Mouse (Mus musculus): Measurements from ENCODE around the gene Srgap2. TPM values are rescaled to one million over a fixed set of nuclear protein-coding genes. Genes with fewer than 3 reads are reported as not detected.
"Not testable (repeated sequence)": the region's sequence is repeated elsewhere in the genome, so short reads cannot be mapped to it uniquely, and the experiment has no call there.

Gene Srgap2
- polyA plus RNA-seq, 1 experiment from 2014 or later = 14.5 TPM

- Histone ChIP-seq H3K4me1 (no peaks in the 10 kb centered on the region), H3K4me2 (no peak overlapping the region), H3K4me3 (no peak overlapping the region), H3K27me3 (no peaks in the 10 kb centered on the region), H3K9me3 (replicated peaks) (no peaks in the 10 kb centered on the region), H3K27ac (no peak overlapping the region), H3K36me3 (ENCODE audit: poor library complexity, severe bottlenecking) (no peaks in the 10 kb centered on the region), H3K9ac (no peak overlapping the region)
- 74% methylated on average over 12 of the region's 12 CpGs for WGBS
- peak; percentile 36; the same call in 1 of the 2 replicates for ATAC-seq
Observed at GRCm38 (mm10) chr1:131263905-131264304, 263.2 kb downstream of the Srgap2 start.

GRCm38 (mm10) chr1:131260309-131260656 lies 266.9 kb downstream of the Srgap2 start:
- H3K36me3 ChIP-seq (ENCODE audit: poor library complexity, severe bottlenecking) = no peaks in the 10 kb centered on the region
- ATAC-seq = 0 out of 2 replicates have a peak, but pooled peaks have one; percentile 11
- no peak overlapping the region for H3K9ac ChIP-seq
- H3K9me3 ChIP-seq (replicated peaks) = no peaks in the 10 kb centered on the region
- no peak overlapping the region for H3K4me2 ChIP-seq
- no peak overlapping the region for H3K27ac ChIP-seq
- H3K4me1 ChIP-seq = no peaks in the 10 kb centered on the region
- no peaks in the 10 kb centered on the region for H3K27me3 ChIP-seq
- WGBS = 31% methylated on average over 10 of the region's 10 CpGs
- H3K4me3 ChIP-seq = no peak overlapping the region

- no peak overlapping the region for H3K27ac ChIP-seq
- no peaks in the 10 kb centered on the region for H3K4me1 ChIP-seq
- 69% methylated on average over 10 of the region's 10 CpGs for WGBS
- no peak overlapping the region for H3K9ac ChIP-seq
- H3K27me3 ChIP-seq = no peaks in the 10 kb centered on the region
- no peak overlapping the region for H3K4me3 ChIP-seq
- H3K9me3 ChIP-seq (replicated peaks) = no peaks in the 10 kb centered on the region
- ATAC-seq = no peak
- no peaks in the 10 kb centered on the region for H3K36me3 ChIP-seq (ENCODE audit: poor library complexity, severe bottlenecking)
- no peak overlapping the region for H3K4me2 ChIP-seq
Observed at GRCm38 (mm10) chr1:131259632-131260308, 267.4 kb downstream of the Srgap2 start.

DNA sequence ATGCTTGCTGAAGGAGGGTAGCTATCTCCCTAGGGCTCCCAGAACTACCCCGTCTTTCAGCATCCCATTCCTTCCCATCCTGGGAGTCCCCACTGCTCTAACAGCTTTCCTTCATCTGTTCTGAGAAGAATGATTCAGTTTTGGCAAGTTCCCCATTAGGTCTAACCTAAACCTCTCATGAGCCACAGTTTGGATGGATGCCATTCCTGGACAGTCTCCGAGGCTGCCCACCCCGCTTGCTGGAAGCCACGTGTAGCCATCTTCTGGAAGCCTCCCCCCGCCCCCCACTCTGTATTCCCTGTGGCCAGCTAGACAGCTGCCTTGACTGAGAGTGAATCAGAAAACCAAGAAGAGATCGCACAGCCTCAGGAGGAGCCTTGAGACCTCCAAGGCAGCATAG lies 269.9 kb downstream of the Srgap2 start:
- H3K27ac ChIP-seq = no peak overlapping the region
- H3K4me2 ChIP-seq = no peak overlapping the region
- H3K36me3 ChIP-seq (ENCODE audit: poor library complexity, severe bottlenecking) = no peaks in the 10 kb centered on the region
- no peak overlapping the region for H3K4me3 ChIP-seq
- H3K9ac ChIP-seq = no peak overlapping the region
- H3K9me3 ChIP-seq (replicated peaks) = no peaks in the 10 kb centered on the region
- H3K4me1 ChIP-seq = no peaks in the 10 kb centered on the region
- no peak for ATAC-seq
- H3K27me3 ChIP-seq = no peaks in the 10 kb centered on the region
- 82% methylated on average over 6 of the region's 6 CpGs for WGBS

GRCm38 (mm10) chr1:131252516-131253250 lies 274.5 kb downstream of the Srgap2 start:
- H3K27me3 ChIP-seq; H3K4me2 ChIP-seq; H3K9ac ChIP-seq; H3K4me3 ChIP-seq; H3K27ac ChIP-seq; H3K36me3 ChIP-seq (ENCODE audit: poor library complexity, severe bottlenecking); ATAC-seq; H3K4me1 ChIP-seq; H3K9me3 ChIP-seq (replicated peaks): not testable (repeated sequence)
- 86% methylated on average over 7 of the region's 7 CpGs for WGBS

DNA sequence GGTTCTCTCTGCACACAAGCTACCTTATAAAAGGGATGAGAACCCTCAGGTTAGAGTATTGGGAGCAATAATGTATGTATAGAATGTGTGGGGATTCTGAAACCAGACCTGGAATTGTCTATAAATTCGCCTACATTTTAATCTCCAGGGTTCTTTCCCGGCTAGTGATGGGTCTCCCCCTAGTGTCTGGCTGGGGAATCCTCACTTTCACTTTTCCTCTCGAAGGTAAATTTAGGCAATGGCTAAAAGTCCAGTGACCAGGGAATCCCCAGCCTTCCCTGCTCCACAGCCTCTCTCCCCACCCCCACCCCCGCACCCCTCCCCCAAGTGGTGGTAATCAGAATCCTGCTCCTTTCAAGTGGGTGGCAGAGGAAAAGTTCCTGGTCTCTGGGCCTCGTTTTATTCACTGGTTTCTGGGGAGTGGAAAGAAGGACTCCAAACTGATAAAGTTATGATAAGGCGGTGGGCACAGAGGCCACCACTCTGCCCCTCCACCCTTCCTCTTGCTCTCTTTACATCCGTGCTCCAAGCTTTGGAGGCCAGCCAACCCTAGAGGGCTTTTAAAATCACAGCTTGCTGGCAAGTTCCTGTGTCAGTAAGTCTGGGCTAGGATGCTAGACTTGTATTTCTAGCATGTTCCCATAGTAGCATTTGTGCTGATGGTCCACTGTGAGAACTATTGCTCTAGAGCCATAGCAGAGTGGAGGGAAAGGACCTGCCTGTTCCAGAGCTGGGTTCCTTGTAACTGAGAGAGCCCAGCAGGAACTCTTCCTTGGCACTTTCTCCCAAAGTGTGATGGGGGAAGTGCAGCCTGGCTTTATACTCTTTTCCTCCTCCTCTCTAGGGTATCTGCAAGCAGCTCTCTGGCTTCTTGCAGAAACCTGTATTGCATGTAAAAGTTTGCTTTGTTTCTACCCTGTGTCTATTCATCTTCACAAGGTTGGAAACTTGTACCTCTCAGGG lies 280.4 kb downstream of the Srgap2 start:
- H3K9ac ChIP-seq = no peak overlapping the region
- H3K4me3 ChIP-seq = no peak overlapping the region
- no peaks in the 10 kb centered on the region for H3K36me3 ChIP-seq (ENCODE audit: poor library complexity, severe bottlenecking)
- no peak overlapping the region for H3K27ac ChIP-seq
- H3K4me1 ChIP-seq = peaks cover 15% of the 10 kb centered on the region; the same call in 1 of the 2 replicates
- peaks cover 41% of the 10 kb centered on the region for H3K27me3 ChIP-seq
- WGBS = 12% methylated on average over 7 of the region's 7 CpGs
- no peaks in the 10 kb centered on the region for H3K9me3 ChIP-seq (replicated peaks)
- peak overlapping the region; percentile 17; the same call in 1 of the 2 replicates for H3K4me2 ChIP-seq
- ATAC-seq = no peak; the same call in 1 of the 2 replicates

GRCm38 (mm10) chr1:131245926-131246325 lies 281.2 kb downstream of the Srgap2 start:
- H3K27me3 ChIP-seq = peaks cover 48% of the 10 kb centered on the region
- no peak overlapping the region for H3K27ac ChIP-seq
- WGBS = 8% methylated on average over 9 of the region's 9 CpGs
- H3K9me3 ChIP-seq (replicated peaks) = no peaks in the 10 kb centered on the region
- peak overlapping the region; percentile 70 for H3K4me3 ChIP-seq
- peak; percentile 54 for ATAC-seq
- H3K36me3 ChIP-seq (ENCODE audit: poor library complexity, severe bottlenecking) = no peaks in the 10 kb centered on the region
- peak overlapping the region; percentile 98 for H3K4me2 ChIP-seq
- H3K9ac ChIP-seq = no peak overlapping the region
- peaks cover 15% of the 10 kb centered on the region; the same call in 1 of the 2 replicates for H3K4me1 ChIP-seq

DNA sequence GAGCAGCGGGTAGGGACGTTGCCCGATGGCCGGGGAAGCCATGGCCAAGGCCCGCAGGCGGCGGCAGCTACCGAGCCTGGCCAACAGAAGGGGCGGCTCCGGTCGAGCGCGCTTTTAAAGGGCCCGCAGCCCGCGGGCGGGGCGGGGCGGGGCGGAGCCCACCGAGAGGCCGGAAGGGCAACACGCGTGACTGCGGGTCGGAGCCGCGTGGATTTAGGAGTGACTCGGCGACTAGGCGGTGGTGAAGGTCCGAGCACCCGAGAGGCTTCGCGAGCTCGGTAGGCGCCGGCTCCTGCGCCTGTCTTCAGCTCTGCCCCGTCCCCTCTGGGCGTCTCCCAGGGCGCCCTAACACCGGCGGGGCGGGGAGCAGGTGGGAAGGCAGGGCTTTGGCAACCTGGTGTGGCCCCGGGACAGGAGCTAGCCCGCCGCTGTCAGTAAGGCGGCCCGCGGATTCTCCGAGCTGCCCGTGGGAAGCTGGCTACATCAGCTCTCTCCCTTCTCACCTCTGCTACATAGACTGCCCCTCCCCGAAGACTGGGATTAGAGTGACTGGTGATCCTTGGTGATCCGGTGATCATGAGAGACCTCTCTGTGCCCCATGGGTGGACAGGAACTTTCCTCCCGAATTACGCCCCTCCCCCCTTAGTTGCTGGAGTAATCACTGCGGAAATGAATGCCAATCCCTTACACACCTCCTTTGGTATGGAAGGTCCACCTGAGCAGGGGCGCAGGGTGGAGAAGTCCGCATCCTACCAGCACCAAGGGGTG lies 281.9 kb downstream of the Srgap2 start, which contains the start of gene Rassf5:
Rassf5 (minus strand) TSS at position 170 of the 768 bp plus-strand sequence.
- no peak within 1 kb of the TSS for H3K27ac ChIP-seq
- no peaks in the 10 kb centered on the region for H3K9me3 ChIP-seq (replicated peaks)
- peak; percentile 64 for ATAC-seq
- no peaks in the 10 kb centered on the region for H3K36me3 ChIP-seq (ENCODE audit: poor library complexity, severe bottlenecking)
- H3K9ac ChIP-seq = peak within 1 kb of the TSS; percentile 74
- H3K4me1 ChIP-seq = peaks cover 18% of the 10 kb centered on the region; the same call in 1 of the 2 replicates
- peak within 1 kb of the TSS; percentile 98 for H3K4me2 ChIP-seq
- H3K27me3 ChIP-seq = peaks cover 54% of the 10 kb centered on the region
- 1% methylated on average over 60 of the region's 60 CpGs for WGBS
- H3K4me3 ChIP-seq = peak within 1 kb of the TSS; percentile 70

- ATAC-seq = peak; percentile 25
- Histone ChIP-seq H3K36me3 (ENCODE audit: poor library complexity, severe bottlenecking) (no peaks in the 10 kb centered on the region), H3K4me3 (peak overlapping the region; percentile 70), H3K27ac (no peak overlapping the region), H3K4me2 (peak overlapping the region; percentile 98), H3K9ac (peak overlapping the region; percentile 74), H3K4me1 (peaks cover 24% of the 10 kb centered on the region; the same call in 1 of the 2 replicates), H3K9me3 (replicated peaks) (no peaks in the 10 kb centered on the region), H3K27me3 (peaks cover 54% of the 10 kb centered on the region)
- WGBS = under 1% methylated on average over 57 of the region's 57 CpGs
Observed at GRCm38 (mm10) chr1:131244536-131245088, 282.5 kb downstream of the Srgap2 start.

DNA sequence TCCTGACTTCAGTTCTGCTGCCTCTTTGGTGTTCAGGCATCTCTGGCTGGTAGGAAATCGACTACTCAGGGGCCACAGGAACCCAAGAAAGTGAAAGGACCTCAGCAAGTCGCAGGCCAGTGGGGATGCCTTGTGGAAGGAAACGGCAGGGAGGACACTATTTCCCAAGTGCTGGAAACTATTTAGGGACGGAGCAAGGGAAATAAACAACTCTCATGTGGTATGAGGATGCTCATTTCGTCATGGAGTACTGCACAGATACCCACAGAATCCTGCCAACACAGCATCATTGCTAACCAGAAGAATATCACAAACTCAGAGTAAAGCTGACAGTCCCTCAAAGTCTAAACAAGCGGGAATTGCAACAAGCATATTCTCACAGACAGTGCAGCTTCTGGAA lies 284.2 kb downstream of the Srgap2 start:
- ATAC-seq = no peak

More for the DNA sequence above, 284.2 kb downstream of the Srgap2 start:
- no peak overlapping the region for H3K27ac ChIP-seq
- H3K27me3 ChIP-seq = peaks cover 54% of the 10 kb centered on the region
- no peaks in the 10 kb centered on the region for H3K9me3 ChIP-seq (replicated peaks)
- no peak overlapping the region for H3K9ac ChIP-seq
- H3K4me1 ChIP-seq = peaks cover 26% of the 10 kb centered on the region; the same call in 1 of the 2 replicates
- no peak overlapping the region for H3K4me3 ChIP-seq
- H3K36me3 ChIP-seq (ENCODE audit: poor library complexity, severe bottlenecking) = no peaks in the 10 kb centered on the region
- WGBS = 68% methylated on average over 6 of the region's 6 CpGs
- H3K4me2 ChIP-seq = no peak overlapping the region
